Mouse (Mus musculus) stomach, postnatal 0 days (tissue): ENCODE measurements around the gene Gm49027. TPM values are rescaled to one million over a fixed set of nuclear protein-coding genes. Genes with fewer than 3 reads are reported as not detected.

Experiments used
- ATAC-seq: fragments of 200-750 bp; cut with Nextera tagmentation; 2 replicates; pipeline ENCODE4 v1.8.0; 2017; ENCODE audit not compliant: low FRiP score, low TSS enrichment
- DNase-seq: peaks from one replicate; pipeline ENCODE4 v3.0.0-alpha.2; 2016; ENCODE audit warnings: low spot score
- H3K27ac ChIP-seq: fragments of 300-500 bp; sonication (generic); replicated peaks from 2 replicates; pipeline ENCODE4 v1.5.1; 2014; ENCODE audit warnings: mild to moderate bottlenecking, control low read depth
- H3K27me3 ChIP-seq: fragments of 300-500 bp; sonication (generic); 2 replicates; pipeline ENCODE4 v1.6.1; 2014; ENCODE audit warnings: low read length; ENCODE audit not compliant: control insufficient read depth, insufficient read depth
- H3K36me3 ChIP-seq: fragments of 300-500 bp; sonication (generic); 2 replicates; pipeline ENCODE4 v1.6.1; 2014; ENCODE audit warnings: low read length, mixed read lengths; ENCODE audit not compliant: control insufficient read depth, insufficient read depth
- H3K4me1 ChIP-seq: fragments of 300-500 bp; sonication (generic); replicated peaks from 2 replicates; pipeline ENCODE4 v1.6.1; 2014; ENCODE audit warnings: antibody characterized with exemption; ENCODE audit not compliant: control insufficient read depth, insufficient read depth
- H3K4me2 ChIP-seq: fragments of 300-500 bp; sonication (generic); replicated peaks from 2 replicates; pipeline ENCODE4 v1.6.1; 2014; ENCODE audit warnings: low read depth, mild to moderate bottlenecking, control low read depth, moderate library complexity
- H3K4me3 ChIP-seq: fragments of 300-500 bp; sonication (generic); 2 replicates; pipeline ENCODE4 v1.5.1; 2014; ENCODE audit warnings: low read depth, low read length, control low read depth
- H3K9ac ChIP-seq: fragments of 300-500 bp; sonication (generic); 2 replicates; pipeline ENCODE4 v1.6.1; 2014; ENCODE audit warnings: mild to moderate bottlenecking, low read length, control low read depth, mixed read lengths
- H3K9me3 ChIP-seq: fragments of 300-500 bp; sonication (generic); 2 replicates; pipeline ENCODE4 v1.6.1; 2016; ENCODE audit warnings: low read length; ENCODE audit not compliant: control insufficient read depth
- CTCF ChIP-seq: IDR thresholded peaks from 2 replicates; pipeline ENCODE4 v1.5.1; 2016; ENCODE audit warnings: antibody characterized with exemption, low read depth, mild to moderate bottlenecking, moderate library complexity
- EP300 ChIP-seq: optimal IDR thresholded peaks from 2 replicates; pipeline ENCODE3; 2016; ENCODE audit warnings: antibody characterized with exemption
- WGBS: fragments of 180-500 bp; shearing (Covaris S2); extraction: QIAGEN DNeasy Blood & Tissue Kit; methylation state at CpG from one replicate; pipeline ENCODE4 v1.1.7; 2014; 5-methylcytosine and 5-hydroxymethylcytosine counted together
- microRNA-seq: library from miRNA; unstranded; fragments of <30 nt; microRNA quantifications from one replicate; pipeline ENCODE4, GENCODE M21; 2016
- polyA plus RNA-seq: library from polyadenylated mRNA; unstranded; fragments of >200 nt; fragmentation: Nextera tagmentation; extraction: Ambion mirVana; gene quantifications from 2 replicates; pipeline ENCODE4 v1.2.1, GENCODE M21; 2015

Gm49027 gene
- polyA plus RNA-seq, 1 experiment from 2014 or later: 5.6 TPM

GRCm38 (mm10) chr5:123489112-123489785 is 36.0 kb downstream of the Gm49027 start, which contains the start of the genes Lrrc43 and Il31:
TSS of gene Lrrc43 (plus strand) at chr5:123489305.
TSS of gene Il31 (minus strand) at chr5:123489489.
- Histone ChIP-seq H3K27me3 (no peaks in the 10 kb centered on the region), H3K9me3 (no peaks in the 10 kb centered on the region), H3K9ac (no peak within 1 kb of the TSS), H3K4me2 (no peak within 1 kb of the TSS; the same call in 1 of the 2 replicates), H3K4me1 (no peaks in the 10 kb centered on the region), H3K36me3 (no peaks in the 10 kb centered on the region; the same call in 1 of the 2 replicates), H3K4me3 (no peak within 1 kb of the TSS), H3K27ac (no peak within 1 kb of the TSS)
- peak; percentile 38; the same call in 1 of the 2 replicates for ATAC-seq
- TF ChIP-seq CTCF: no peak
- TF ChIP-seq EP300: no peak
- WGBS: 8% methylated on average over 25 of the region's 25 CpGs
- DNase-seq: no peak

GRCm38 (mm10) chr5:123487659-123488395 is 37.5 kb downstream of the Gm49027 start:
- 76% methylated on average over 11 of the region's 11 CpGs for WGBS
- no peak overlapping the region for H3K4me2 ChIP-seq
- TF ChIP-seq EP300: no peak
- TF ChIP-seq CTCF: no peak
- no peak for DNase-seq
- no peak for ATAC-seq
- H3K36me3 ChIP-seq: no peaks in the 10 kb centered on the region; the same call in 1 of the 2 replicates
- no peaks in the 10 kb centered on the region for H3K27me3 ChIP-seq
- no peak overlapping the region for H3K9ac ChIP-seq
- H3K9me3 ChIP-seq: no peaks in the 10 kb centered on the region
- H3K27ac ChIP-seq: no peak overlapping the region
- H3K4me3 ChIP-seq: no peak overlapping the region
- H3K4me1 ChIP-seq: no peaks in the 10 kb centered on the region

- H3K4me1 ChIP-seq: no peaks in the 10 kb centered on the region
- DNase-seq: no peak
- ATAC-seq: no peak
- H3K36me3 ChIP-seq: no peaks in the 10 kb centered on the region
- 75% methylated on average over 5 of the region's 5 CpGs for WGBS
- no peak overlapping the region for H3K9ac ChIP-seq
- H3K9me3 ChIP-seq: no peaks in the 10 kb centered on the region
- no peak overlapping the region for H3K27ac ChIP-seq
- H3K4me2 ChIP-seq: no peak overlapping the region
- TF ChIP-seq EP300 (no peak), CTCF (no peak)
- H3K27me3 ChIP-seq: no peaks in the 10 kb centered on the region
- H3K4me3 ChIP-seq: no peak overlapping the region
Measured at GRCm38 (mm10) chr5:123473817-123474216, 51.5 kb downstream of the Gm49027 start.

DNA sequence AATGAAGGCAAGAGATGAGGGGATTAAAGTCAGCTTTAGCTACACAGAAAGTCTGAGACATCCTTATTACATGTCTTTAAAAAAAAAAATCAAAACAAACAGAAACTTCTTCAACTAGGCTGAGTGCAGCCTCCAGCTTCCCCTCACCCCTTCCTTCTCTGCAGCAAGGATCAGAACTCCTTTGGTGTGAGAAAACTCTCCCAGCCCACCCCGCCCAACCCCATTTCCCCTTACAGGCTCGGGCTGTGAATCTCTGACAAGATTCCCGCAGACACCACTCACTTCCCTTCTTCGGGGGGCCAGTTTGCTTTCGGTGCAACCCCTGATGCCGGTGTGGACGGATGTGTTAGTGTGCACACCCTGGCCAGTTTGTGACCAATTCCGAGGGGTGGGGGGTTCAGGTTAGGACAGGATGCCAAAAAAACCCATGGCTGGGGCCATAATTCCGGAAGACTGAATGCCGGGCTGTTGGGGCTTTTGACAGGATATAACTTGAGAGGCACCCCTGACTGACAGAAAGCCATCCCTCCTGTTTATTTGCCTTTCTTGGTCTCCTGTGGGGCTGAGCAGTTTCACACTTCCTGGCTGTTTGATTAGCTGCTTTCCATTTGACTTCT is 54.4 kb downstream of the Gm49027 start:
- H3K27ac ChIP-seq: no peak overlapping the region
- no peak overlapping the region for H3K4me3 ChIP-seq
- H3K9me3 ChIP-seq: no peaks in the 10 kb centered on the region
- no peak for TF ChIP-seq CTCF
- DNase-seq: no peak
- no peaks in the 10 kb centered on the region for H3K27me3 ChIP-seq
- no peaks in the 10 kb centered on the region for H3K36me3 ChIP-seq
- H3K4me2 ChIP-seq: peak overlapping the region; percentile 36
- H3K9ac ChIP-seq: 0 out of 2 replicates have a peak overlapping the region, but pooled peaks have one; percentile 4
- no peak for ATAC-seq
- no peaks in the 10 kb centered on the region for H3K4me1 ChIP-seq
- WGBS: 9% methylated on average over 10 of the region's 10 CpGs

GRCm38 (mm10) chr5:123464638-123465037 is 60.6 kb downstream of the Gm49027 start:
- no peaks in the 10 kb centered on the region for H3K27me3 ChIP-seq
- no peak overlapping the region for H3K4me3 ChIP-seq
- no peaks in the 10 kb centered on the region for H3K9me3 ChIP-seq
- H3K4me2 ChIP-seq: no peak overlapping the region
- no peaks in the 10 kb centered on the region for H3K4me1 ChIP-seq
- no peak overlapping the region for H3K9ac ChIP-seq
- no peaks in the 10 kb centered on the region for H3K36me3 ChIP-seq
- ATAC-seq: no peak
- no peak for DNase-seq
- 86% methylated on average over 1 of the region's 1 CpGs for WGBS
- no peak overlapping the region for H3K27ac ChIP-seq
- TF ChIP-seq EP300 (no peak), CTCF (no peak)

Small RNA genes within 50 kb of the gene (microRNA-seq; reads per million reads assigned to microRNA genes)
- not detected for gene Mir7647

Other genes starting within 250 kb of the Gm49027 start
- gene Bcl7a, start 181.7 kb downstream of the Gm49027 start, polyA plus RNA-seq: 5.9 and 6.4 TPM in 2 replicates
- gene Mlxip, start 130.7 kb downstream of the Gm49027 start, polyA plus RNA-seq: 10.5 and 13.2 TPM in 2 replicates
- not detected in 2 replicates for gene Lrrc43, start 36.2 kb downstream of the Gm49027 start, polyA plus RNA-seq
- gene Il31, start 36.0 kb downstream of the Gm49027 start, polyA plus RNA-seq: not detected in 2 replicates
- 0.13 TPM in 2 replicates for gene B3gnt4, start 15.0 kb downstream of the Gm49027 start, polyA plus RNA-seq
- 70.6 and 70.8 TPM in 2 replicates for gene Diablo, start 1.3 kb downstream of the Gm49027 start, polyA plus RNA-seq
- gene Vps33a, start 47.5 kb upstream of the Gm49027 start, polyA plus RNA-seq: 12.1 and 14.6 TPM in 2 replicates
- 36.1 and 41.4 TPM in 2 replicates for gene Clip1, start 159.1 kb upstream of the Gm49027 start, polyA plus RNA-seq
- 26.1 and 27.3 TPM in 2 replicates for gene Zcchc8, start 195.6 kb upstream of the Gm49027 start, polyA plus RNA-seq
- gene Rsrc2, start 223.9 kb upstream of the Gm49027 start, polyA plus RNA-seq: 59.5 and 67.8 TPM in 2 replicates
- 3.9 and 4.9 TPM in 2 replicates for gene Kntc1, start 224.2 kb upstream of the Gm49027 start, polyA plus RNA-seq